15 mouse cellular contexts compared by ENCODE assay signal in genomic region chr10:118052042-118052441, GRCm38 (mm10).
A peak's percentile ranks its signal among the peaks of the same experiment; 100 is the strongest.
DNase-seq lines count a peak whose midpoint lies in the region; ATAC-seq lines count a peak whose summit lies in the region.
"Had no signal": no experiment of that assay in that cellular context is flagged by ENCODE, and none has a peak within 500 bp of the region (broad histone marks: within the 10 kb centered on the region; RNA-seq: fewer than 3 reads in every experiment).

No protein-coding gene starts in this region.

- peaks cover 4% of the 10 kb centered on the region; the same call in 1 of the 2 replicates for H3K9me3 ChIP-seq in hindbrain, embryonic 13.5 days
- no peaks in the 10 kb centered on the region for H3K9me3 ChIP-seq in forebrain, embryonic 14.5 days (replicated peaks; ENCODE audit: control insufficient read depth, low read length)
- H3K9me3 ChIP-seq: embryonic facial prominence, embryonic 10.5 days; forebrain, embryonic 10.5 days; heart, embryonic 10.5 days had no signal

- DNase-seq in gastrocnemius, postnatal 25 days = peak; percentile 23
- no peak for DNase-seq in gastrocnemius, postnatal 10 days
- DNase-seq in A20 (ENCODE audit: low read depth, low spot score) = peak; percentile 40
- peak; percentile 21 for DNase-seq in brain, adult 2 months (ENCODE audit: low read depth, low spot score)
- no peak for DNase-seq in frontal cortex, adult 2 months (ENCODE audit: extremely low spot score in 1 of 2, low spot score in 1 of 2)
- DNase-seq in forebrain, embryonic 14.5 days (ENCODE audit: low spot score) = no peak
- DNase-seq: cerebellum, adult 9-10 months; kidney, adult 9 months had no signal

- WGBS in hindbrain, embryonic 13.5 days = 85% methylated on average over 11 of the region's 11 CpGs
- 91% methylated on average over 11 of the region's 11 CpGs for WGBS in forebrain, embryonic 14.5 days

- H3K27ac ChIP-seq in hindbrain, embryonic 13.5 days = no peak overlapping the region
- H3K27ac ChIP-seq in forebrain, embryonic 14.5 days (ENCODE audit: low read depth, low read length) = no peak overlapping the region
- H3K27ac ChIP-seq: embryonic facial prominence, embryonic 10.5 days; forebrain, embryonic 10.5 days; heart, embryonic 10.5 days; hindbrain, embryonic 12.5 days had no signal

- H3K4me1 ChIP-seq in hindbrain, embryonic 13.5 days (replicated peaks) = peaks cover 12% of the 10 kb centered on the region
- no peaks in the 10 kb centered on the region for H3K4me1 ChIP-seq in forebrain, embryonic 14.5 days (ENCODE audit: control insufficient read depth, insufficient read depth, low read length)
- H3K4me1 ChIP-seq: embryonic facial prominence, embryonic 10.5 days; heart, embryonic 10.5 days; hindbrain, embryonic 12.5 days had no signal

- peak; percentile 77 for ATAC-seq in megakaryocyte, adult 5-6 weeks (ENCODE audit: poor library complexity, severe bottlenecking)
- no peak for ATAC-seq in hindbrain, embryonic 13.5 days (ENCODE audit: low FRiP score)
- ATAC-seq in forebrain, embryonic 14.5 days = no peak
- ATAC-seq: Patski had no signal

- H3K4me2 ChIP-seq in hindbrain, embryonic 13.5 days = no peak overlapping the region
- H3K4me2 ChIP-seq in forebrain, embryonic 14.5 days (ENCODE audit: low read length) = no peak overlapping the region
- H3K4me2 ChIP-seq: hindbrain, embryonic 12.5 days had no signal

- H3K4me3 ChIP-seq in hindbrain, embryonic 13.5 days = no peak overlapping the region
- no peak overlapping the region for H3K4me3 ChIP-seq in forebrain, embryonic 14.5 days (ENCODE audit: low read depth, low read length)
- H3K4me3 ChIP-seq: embryonic facial prominence, embryonic 10.5 days; forebrain, embryonic 10.5 days; heart, embryonic 10.5 days; hindbrain, embryonic 12.5 days had no signal

- no peak overlapping the region for H3K9ac ChIP-seq in hindbrain, embryonic 13.5 days
- no peak overlapping the region for H3K9ac ChIP-seq in forebrain, embryonic 14.5 days (ENCODE audit: low read length)
- H3K9ac ChIP-seq: hindbrain, embryonic 12.5 days had no signal

- no peaks in the 10 kb centered on the region for H3K36me3 ChIP-seq in hindbrain, embryonic 13.5 days
- no peaks in the 10 kb centered on the region for H3K36me3 ChIP-seq in forebrain, embryonic 14.5 days (ENCODE audit: control insufficient read depth, insufficient read depth, low read length)
- H3K36me3 ChIP-seq: embryonic facial prominence, embryonic 10.5 days; forebrain, embryonic 10.5 days; heart, embryonic 10.5 days; hindbrain, embryonic 12.5 days had no signal

- no peaks in the 10 kb centered on the region for H3K27me3 ChIP-seq in hindbrain, embryonic 13.5 days
- no peaks in the 10 kb centered on the region for H3K27me3 ChIP-seq in forebrain, embryonic 14.5 days (replicated peaks; ENCODE audit: control insufficient read depth, insufficient read depth, low read length)
- H3K27me3 ChIP-seq: hindbrain, embryonic 12.5 days; Patski had no signal

Comparison
In these comparisons a context has a peak if more than half of its experiments do, and no peak if none do; other contexts are left out.
1. DNase-seq: peak in gastrocnemius, postnatal 25 days (single experiment), A20 (single experiment) and brain, adult 2 months (single experiment); none in gastrocnemius, postnatal 10 days (single experiment), frontal cortex, adult 2 months (0 of 2) and forebrain, embryonic 14.5 days (single experiment).